Mouse (Mus musculus) lung, embryonic 16.5 days (tissue): ENCODE measurements around the gene Cd300a. TPM values are rescaled to one million over a fixed set of nuclear protein-coding genes. Genes with fewer than 3 reads are reported as not detected.

ENCODE experiments used
- ATAC-seq: fragments of 200-750 bp; cut with Nextera tagmentation; 2 replicates; pipeline ENCODE4 v1.8.0; 2017; ENCODE audit warnings: low read depth, mild to moderate bottlenecking, moderate library complexity
- H3K27ac ChIP-seq: fragments of 300-500 bp; sonication (generic); 2 replicates; pipeline ENCODE4 v1.5.1; 2014; ENCODE audit warnings: mild to moderate bottlenecking, control low read depth, low read length
- H3K27me3 ChIP-seq: fragments of 300-500 bp; sonication (generic); 2 replicates; pipeline ENCODE4 v1.6.1; 2014; ENCODE audit warnings: low read depth, low read length, mixed read lengths; ENCODE audit not compliant: control insufficient read depth, insufficient read depth
- H3K36me3 ChIP-seq: fragments of 300-500 bp; sonication (generic); 2 replicates; pipeline ENCODE4 v1.6.1; 2014; ENCODE audit warnings: low read length; ENCODE audit not compliant: control insufficient read depth, insufficient read depth
- H3K4me1 ChIP-seq: fragments of 300-500 bp; sonication (generic); replicated peaks from 2 replicates; pipeline ENCODE4 v1.6.1; 2014; ENCODE audit warnings: low read length, mixed read lengths; ENCODE audit not compliant: control insufficient read depth, insufficient read depth
- H3K4me2 ChIP-seq: fragments of 300-500 bp; sonication (generic); 2 replicates; pipeline ENCODE4 v1.6.1; 2014; ENCODE audit warnings: low read depth, low read length, control low read depth
- H3K4me3 ChIP-seq: fragments of 300-500 bp; sonication (generic); 2 replicates; pipeline ENCODE4 v1.5.1; 2014; ENCODE audit warnings: mild to moderate bottlenecking, low read length, control low read depth
- H3K9ac ChIP-seq: fragments of 300-500 bp; sonication (generic); 2 replicates; pipeline ENCODE4 v1.6.1; 2014; ENCODE audit warnings: low read length, control low read depth
- H3K9me3 ChIP-seq: fragments of 300-500 bp; sonication (generic); 2 replicates; pipeline ENCODE4 v1.6.1; 2016; ENCODE audit warnings: low read length; ENCODE audit not compliant: control insufficient read depth
- WGBS: fragments of 180-500 bp; shearing (Covaris S2); extraction: QIAGEN DNeasy Blood & Tissue Kit; methylation state at CpG from one replicate; pipeline ENCODE4 v1.1.7; 2014; 5-methylcytosine and 5-hydroxymethylcytosine counted together
- polyA plus RNA-seq: library from polyadenylated mRNA; unstranded; fragments of >200 nt; fragmentation: Nextera tagmentation; extraction: Ambion mirVana; gene quantifications from 2 replicates; pipeline ENCODE4 v1.2.1, GENCODE M21; 2015

The Cd300a gene
- polyA plus RNA-seq, 1 experiment from 2014 or later = 1.7 TPM

DNA sequence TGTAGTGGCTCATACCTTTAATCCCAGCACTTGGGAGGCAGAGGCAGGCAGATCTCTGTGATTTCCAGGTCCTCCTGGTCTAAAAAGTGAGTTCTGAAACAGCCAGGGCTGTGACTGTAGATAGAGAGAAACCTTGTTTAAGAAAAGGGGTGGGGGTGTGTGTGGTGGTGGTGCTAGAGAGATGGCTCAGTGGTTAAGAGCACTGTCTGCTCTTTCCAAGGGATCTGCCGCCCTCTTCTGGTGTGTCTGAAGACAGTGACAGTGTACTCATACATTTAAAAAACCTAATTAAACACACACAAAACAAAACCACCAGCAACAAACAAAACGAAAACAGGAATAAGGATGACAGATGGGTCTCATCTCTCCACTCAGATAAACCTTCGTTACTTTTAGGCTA is 27.2 kb upstream of the Cd300a start:
- H3K4me1 ChIP-seq = peaks cover 21% of the 10 kb centered on the region
- 79% methylated on average over 3 of the region's 3 CpGs for WGBS
- H3K36me3 ChIP-seq = peaks cover 6% of the 10 kb centered on the region; the same call in 1 of the 2 replicates
- ATAC-seq = no peak
- no peaks in the 10 kb centered on the region for H3K27me3 ChIP-seq
- H3K4me3 ChIP-seq = no peak overlapping the region
- H3K27ac ChIP-seq = no peak overlapping the region
- no peaks in the 10 kb centered on the region for H3K9me3 ChIP-seq
- no peak overlapping the region for H3K4me2 ChIP-seq
- H3K9ac ChIP-seq = no peak overlapping the region

DNA sequence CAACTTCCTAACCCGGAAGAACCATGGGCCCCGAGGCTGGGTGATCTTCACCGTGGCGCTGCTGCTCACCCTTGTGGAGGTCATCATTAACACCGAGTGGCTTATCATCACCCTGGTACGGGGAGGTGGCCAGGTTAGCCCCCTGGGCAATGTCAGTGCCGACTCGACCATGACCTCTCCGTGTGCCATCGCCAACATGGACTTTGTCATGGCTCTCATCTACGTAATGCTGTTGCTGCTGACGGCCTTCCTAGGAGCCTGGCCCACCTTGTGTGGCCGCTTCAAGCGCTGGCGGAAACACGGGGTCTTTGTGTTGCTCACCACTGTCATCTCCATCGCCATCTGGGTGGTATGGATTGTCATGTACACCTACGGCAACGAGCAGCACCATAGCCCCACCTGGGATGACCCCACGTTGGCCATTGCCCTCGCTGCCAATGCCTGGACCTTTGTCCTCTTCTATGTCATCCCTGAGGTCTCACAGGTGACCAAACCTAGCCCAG is 25.9 kb upstream of the Cd300a start:
- Histone ChIP-seq H3K27ac (no peak overlapping the region), H3K36me3 (peaks cover 6% of the 10 kb centered on the region; the same call in 1 of the 2 replicates), H3K9me3 (no peaks in the 10 kb centered on the region), H3K4me3 (no peak overlapping the region), H3K4me1 (peaks cover 26% of the 10 kb centered on the region), H3K27me3 (no peaks in the 10 kb centered on the region), H3K9ac (no peak overlapping the region), H3K4me2 (no peak overlapping the region)
- ATAC-seq = no peak
- whole genome bisulfite sequencing = 88% methylated on average over 21 of the region's 21 CpGs

DNA sequence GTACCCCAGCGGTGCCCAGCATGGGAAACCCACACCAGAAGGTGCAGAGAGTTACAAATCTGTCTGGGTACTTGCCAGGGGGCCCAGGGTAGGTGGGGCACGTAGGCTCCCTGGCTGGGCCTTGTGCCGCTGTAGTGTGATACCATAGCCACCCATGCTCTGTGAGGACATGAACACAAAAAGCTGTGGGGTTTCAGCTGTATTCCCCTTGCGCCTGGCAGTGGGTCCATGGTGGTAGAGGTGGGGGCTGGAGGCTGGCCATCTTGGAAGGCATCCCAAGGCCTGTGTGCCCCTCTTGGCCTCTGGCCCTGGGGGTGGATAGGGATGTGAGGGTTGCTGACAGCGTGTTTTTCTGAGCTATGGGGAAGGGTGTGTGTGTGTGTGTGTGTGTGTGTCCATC is 23.8 kb upstream of the Cd300a start:
- 65% methylated on average over 5 of the region's 5 CpGs for WGBS
- H3K9me3 ChIP-seq = no peaks in the 10 kb centered on the region
- peaks cover 26% of the 10 kb centered on the region for H3K4me1 ChIP-seq
- ATAC-seq = no peak
- peaks cover 11% of the 10 kb centered on the region; the same call in 1 of the 2 replicates for H3K36me3 ChIP-seq
- H3K4me3 ChIP-seq = no peak overlapping the region
- H3K4me2 ChIP-seq = no peak overlapping the region
- H3K9ac ChIP-seq = peak overlapping the region; percentile 15; the same call in 1 of the 2 replicates
- no peak overlapping the region for H3K27ac ChIP-seq
- no peaks in the 10 kb centered on the region for H3K27me3 ChIP-seq

DNA sequence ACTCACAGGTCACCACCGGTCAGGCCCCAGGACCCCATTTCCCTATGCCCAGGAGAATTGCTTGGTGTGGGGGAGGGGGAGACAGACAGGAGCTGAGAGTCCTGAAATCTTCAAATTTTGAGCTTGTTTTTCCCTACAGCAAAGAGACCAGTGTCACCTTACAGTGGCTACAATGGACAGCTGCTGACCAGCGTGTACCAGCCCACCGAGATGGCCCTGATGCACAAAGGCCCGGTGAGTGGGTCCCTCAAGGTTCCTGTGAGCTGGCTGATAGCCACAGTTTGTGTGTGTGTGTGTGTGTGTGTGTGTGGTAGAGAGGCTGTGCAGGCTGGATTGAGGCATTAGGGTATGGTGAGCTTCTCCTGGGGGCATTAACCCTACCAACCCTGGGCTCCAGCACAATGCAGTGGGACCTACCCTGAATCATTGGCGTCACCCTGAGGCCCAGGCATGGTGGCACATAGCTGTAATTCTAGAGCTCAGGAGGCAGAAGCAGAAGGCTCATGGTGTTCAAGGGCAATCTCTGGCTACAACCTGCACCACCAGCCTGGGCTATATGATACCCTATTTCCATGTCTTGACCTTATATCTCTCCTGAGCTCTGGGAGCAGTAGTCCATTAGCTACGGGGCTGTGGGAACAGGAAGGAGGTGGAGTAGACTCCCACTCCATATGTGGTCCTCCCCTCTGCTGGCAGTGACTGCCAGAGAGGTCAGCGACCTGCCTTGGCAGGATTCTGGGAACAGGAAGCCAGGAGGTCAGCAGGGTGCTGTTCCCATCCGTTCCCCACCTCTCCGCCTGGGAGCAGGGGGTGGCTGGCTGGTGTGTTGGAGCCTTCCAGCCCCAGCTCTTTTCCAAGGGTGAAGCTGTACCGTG is 23.1 kb upstream of the Cd300a start:
- H3K4me3 ChIP-seq = no peak overlapping the region
- ATAC-seq = peak; percentile 74
- H3K4me2 ChIP-seq = no peak overlapping the region
- peak overlapping the region; percentile 44; the same call in 1 of the 2 replicates for H3K9ac ChIP-seq
- H3K4me1 ChIP-seq = peaks cover 26% of the 10 kb centered on the region
- no peaks in the 10 kb centered on the region for H3K27me3 ChIP-seq
- peak overlapping the region; percentile 63 for H3K27ac ChIP-seq
- H3K36me3 ChIP-seq = peaks cover 14% of the 10 kb centered on the region; the same call in 1 of the 2 replicates
- H3K9me3 ChIP-seq = no peaks in the 10 kb centered on the region
- WGBS = 33% methylated on average over 10 of the region's 10 CpGs

DNA sequence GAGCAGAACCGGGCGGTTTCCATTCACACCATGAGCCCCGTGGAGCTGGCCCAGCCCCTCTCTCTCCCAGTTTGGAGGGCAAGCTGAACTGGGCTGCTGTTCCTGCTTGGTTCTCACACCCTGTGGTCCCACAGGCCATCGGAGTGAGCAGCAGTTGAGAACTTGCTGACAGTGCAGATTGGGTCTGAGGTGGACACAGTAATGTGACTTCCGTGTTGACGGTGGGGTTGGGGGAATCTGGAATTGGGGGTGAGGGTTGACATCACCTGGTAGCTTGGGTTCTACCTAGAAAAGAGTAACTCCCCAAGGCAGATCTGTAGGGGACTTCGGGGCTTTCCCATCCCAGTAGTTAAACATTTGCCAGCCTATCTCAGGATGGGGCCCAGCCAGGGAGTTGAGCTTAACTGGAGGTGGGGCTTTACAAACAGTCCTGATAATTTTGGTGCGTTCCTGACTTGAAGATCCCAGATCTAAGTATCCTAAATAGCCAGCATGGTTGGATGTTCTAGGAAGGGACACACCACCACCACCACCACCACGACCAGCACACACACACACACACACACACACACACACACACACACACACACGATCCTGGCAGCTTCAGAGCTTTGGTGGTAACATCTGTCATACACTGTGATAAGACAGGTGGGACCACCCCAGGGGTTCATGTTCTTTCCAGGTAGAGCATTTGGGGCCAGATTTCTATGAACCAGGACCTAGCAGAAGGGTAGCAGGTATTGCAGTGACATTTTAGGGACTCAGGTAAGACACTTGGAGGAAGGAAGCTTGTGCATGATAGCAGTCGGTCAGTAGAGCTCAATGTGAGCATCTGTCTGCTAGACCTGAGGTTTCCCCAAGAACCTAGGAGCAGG is 22.2 kb upstream of the Cd300a start:
- Histone ChIP-seq H3K4me2 (peak overlapping the region; percentile 12; the same call in 1 of the 2 replicates), H3K4me1 (peaks cover 26% of the 10 kb centered on the region), H3K36me3 (peaks cover 14% of the 10 kb centered on the region; the same call in 1 of the 2 replicates), H3K9ac (peak overlapping the region; percentile 44; the same call in 1 of the 2 replicates), H3K27ac (peak overlapping the region; percentile 63), H3K9me3 (no peaks in the 10 kb centered on the region), H3K4me3 (no peak overlapping the region), H3K27me3 (no peaks in the 10 kb centered on the region)
- WGBS = 29% methylated on average over 11 of the region's 11 CpGs
- ATAC-seq = no peak

DNA sequence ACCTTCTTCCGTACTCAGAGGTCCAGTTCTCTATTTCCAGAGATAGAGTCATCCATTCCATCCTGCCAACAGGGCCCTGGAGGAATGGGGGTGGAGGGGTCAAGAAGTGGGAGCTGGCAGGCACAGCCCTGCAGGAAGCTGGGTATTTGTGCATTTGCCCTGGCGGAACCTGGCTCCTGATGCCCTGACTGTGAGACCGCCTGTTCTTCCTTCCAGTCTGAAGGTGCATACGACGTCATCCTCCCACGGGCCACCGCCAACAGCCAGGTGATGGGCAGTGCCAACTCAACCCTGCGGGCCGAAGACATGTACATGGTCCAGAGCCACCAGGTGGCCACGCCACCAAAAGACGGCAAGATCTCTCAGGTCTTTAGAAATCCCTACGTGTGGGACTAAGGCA is 21.6 kb upstream of the Cd300a start:
- Histone ChIP-seq H3K4me1 (peaks cover 26% of the 10 kb centered on the region), H3K9me3 (no peaks in the 10 kb centered on the region), H3K27ac (no peak overlapping the region), H3K36me3 (peaks cover 16% of the 10 kb centered on the region; the same call in 1 of the 2 replicates), H3K4me2 (no peak overlapping the region), H3K4me3 (no peak overlapping the region), H3K27me3 (no peaks in the 10 kb centered on the region), H3K9ac (no peak overlapping the region)
- 87% methylated on average over 12 of the region's 12 CpGs for WGBS
- ATAC-seq = no peak

DNA sequence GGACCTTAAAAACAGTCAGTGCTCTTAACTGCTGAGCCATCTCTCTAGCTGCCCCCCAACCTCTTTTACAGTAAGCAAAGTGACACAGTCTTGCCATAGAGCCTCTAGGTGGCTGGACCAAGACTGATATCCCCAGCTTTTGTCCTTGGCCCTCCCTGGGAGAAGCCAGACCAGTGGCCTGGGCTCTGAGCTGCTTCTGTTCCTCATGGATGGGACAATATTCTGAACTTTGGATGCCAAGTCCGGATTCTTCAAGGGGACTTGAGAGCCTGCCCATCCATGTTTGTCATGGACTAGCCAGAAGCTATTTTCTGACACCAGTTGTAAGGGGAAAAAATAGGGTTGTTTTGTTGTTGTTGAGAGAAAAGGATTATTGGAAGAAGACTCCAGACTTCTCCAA is 20.1 kb upstream of the Cd300a start:
- WGBS = 97% methylated on average over 1 of the region's 1 CpGs
- Histone ChIP-seq H3K4me1 (peaks cover 26% of the 10 kb centered on the region), H3K4me2 (no peak overlapping the region), H3K9ac (no peak overlapping the region), H3K4me3 (no peak overlapping the region), H3K27me3 (no peaks in the 10 kb centered on the region), H3K27ac (no peak overlapping the region), H3K36me3 (peaks cover 10% of the 10 kb centered on the region; the same call in 1 of the 2 replicates), H3K9me3 (no peaks in the 10 kb centered on the region)
- ATAC-seq = no peak

DNA sequence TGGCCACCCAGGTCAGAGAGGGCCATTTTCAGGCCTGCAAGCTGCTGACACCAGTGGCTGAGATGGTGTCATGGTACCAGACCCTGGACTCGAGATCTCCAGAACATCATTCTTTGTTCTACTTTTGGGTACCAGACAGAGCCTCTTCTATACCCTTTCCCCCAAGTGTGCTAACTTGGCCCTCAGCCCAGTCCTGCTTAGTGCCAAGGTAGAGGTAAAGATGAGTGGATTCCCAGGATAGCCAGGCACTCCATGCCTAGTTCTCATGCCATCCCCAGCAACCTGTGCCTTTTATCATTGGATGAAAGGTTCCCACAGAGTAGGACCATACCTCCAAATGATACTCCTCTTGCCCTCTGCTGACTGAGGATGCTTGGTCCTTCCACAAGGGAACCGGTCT is 18.3 kb upstream of the Cd300a start:
- H3K4me2 ChIP-seq = no peak overlapping the region
- H3K4me1 ChIP-seq = peaks cover 16% of the 10 kb centered on the region
- no peaks in the 10 kb centered on the region for H3K9me3 ChIP-seq
- no peak overlapping the region for H3K27ac ChIP-seq
- no peak overlapping the region for H3K4me3 ChIP-seq
- H3K36me3 ChIP-seq = peaks cover 10% of the 10 kb centered on the region; the same call in 1 of the 2 replicates
- 80% methylated on average over 2 of the region's 2 CpGs for WGBS
- H3K9ac ChIP-seq = no peak overlapping the region
- no peak for ATAC-seq
- no peaks in the 10 kb centered on the region for H3K27me3 ChIP-seq
